In the genomic region with DNA sequence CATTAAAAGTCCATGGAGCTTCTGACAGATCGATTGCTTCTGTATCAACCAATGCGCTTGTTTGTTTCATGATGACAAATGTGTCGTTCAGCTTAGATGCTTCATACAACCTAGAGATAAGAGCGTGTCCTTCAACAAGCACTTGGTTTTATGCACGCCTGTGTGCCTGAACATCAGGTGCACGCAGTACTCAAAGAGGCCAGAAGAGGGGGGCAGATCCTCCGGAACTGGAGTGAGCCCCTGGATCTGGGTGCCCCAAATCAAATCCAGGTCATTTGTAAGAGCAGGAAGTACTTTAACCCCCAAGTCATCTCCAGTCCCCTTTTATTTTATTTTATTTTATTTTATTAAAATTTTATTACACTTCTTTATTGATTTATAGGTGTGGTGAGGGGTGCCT, we compare ENCODE assay signal across 9 mouse cellular contexts.
DNase-seq lines count a peak whose midpoint lies in the region; ATAC-seq and TF ChIP-seq lines count a peak whose summit lies in the region.
"Had no signal": no experiment of that assay in that cellular context is flagged by ENCODE, and none has a peak within 500 bp of the region (broad histone marks: within the 10 kb centered on the region; RNA-seq: fewer than 3 reads in every experiment).

No protein-coding gene starts in this region.

- no peaks in the 10 kb centered on the region for H3K36me3 ChIP-seq in liver, embryonic 12.5 days
- H3K36me3 ChIP-seq in liver, embryonic 14.5 days (replicated peaks; ENCODE audit: control insufficient read depth, insufficient read depth, low read depth): no peaks in the 10 kb centered on the region
- H3K36me3 ChIP-seq: stomach, embryonic 15.5 days had no signal

- no peaks in the 10 kb centered on the region for H3K4me1 ChIP-seq in liver, embryonic 12.5 days
- H3K4me1 ChIP-seq in liver, embryonic 14.5 days (replicated peaks; ENCODE audit: control insufficient read depth in 2 of 2, insufficient read depth in 2 of 2, low read length in 1 of 2): no peaks in the 10 kb centered on the region
- H3K4me1 ChIP-seq: stomach, embryonic 15.5 days had no signal

- in situ Hi-C loops in Patski (cut with MboI; ENCODE audit: low pct_unique_long_range_greater_than_20kb): loop anchor here (10.0 kb wide), 1 partner anchor 242 kb away; no protein-coding TSS in a partner anchor

- H3K4me3 ChIP-seq in liver, embryonic 12.5 days: no peak overlapping the region
- no peak overlapping the region for H3K4me3 ChIP-seq in liver, embryonic 14.5 days (ENCODE audit: insufficient read depth in 1 of 2, low read depth in 2 of 2, low read length in 2 of 2)
- H3K4me3 ChIP-seq: stomach, embryonic 15.5 days had no signal

- no peak overlapping the region for H3K4me2 ChIP-seq in liver, embryonic 12.5 days
- no peak overlapping the region for H3K4me2 ChIP-seq in liver, embryonic 14.5 days (ENCODE audit: low read depth)
- H3K4me2 ChIP-seq: stomach, embryonic 15.5 days had no signal

- 53% methylated on average over 7 of the region's 7 CpGs for WGBS in liver, embryonic 12.5 days (ENCODE audit: insufficient replicate concordance)
- WGBS in liver, embryonic 14.5 days (ENCODE audit: insufficient replicate concordance): 42% methylated on average over 7 of the region's 7 CpGs

- peak; percentile 36 for DNase-seq in embryo, embryonic 10.5 days (ENCODE audit: low spot score)
- no peak for DNase-seq in embryo, embryonic 10 days (ENCODE audit: low spot score)
- DNase-seq in liver (peak; percentile 20), Patski (ENCODE audit: low read depth, low spot score) (no peak)
- no peak for DNase-seq in liver, embryonic 14.5 days (ENCODE audit: low read depth in 3 of 3, low spot score in 3 of 3)
- no peak for DNase-seq in left cerebral cortex, postnatal 10 days (ENCODE audit: extremely low spot score in 1 of 2, low spot score in 2 of 2)

- POLR2A ChIA-PET in Patski (lab: Charles Lee): no interaction called here

- H3K9ac ChIP-seq in liver, embryonic 12.5 days: no peak overlapping the region
- no peak overlapping the region for H3K9ac ChIP-seq in liver, embryonic 14.5 days (replicated peaks)
- H3K9ac ChIP-seq: stomach, embryonic 15.5 days had no signal

- peak; percentile 71 for TF ChIP-seq CTCF in Patski (IDR thresholded peaks at IDR 0.05)
- peak; percentile 54 for TF ChIP-seq CTCF in liver, embryonic 14.5 days (IDR thresholded peaks at IDR 0.05; ENCODE audit: low read depth)

- TF ChIP-seq EP300 in liver, embryonic 14.5 days (IDR thresholded peaks at IDR 0.05; ENCODE audit: low read depth): no peak

- ATAC-seq in liver, embryonic 12.5 days: no peak
- ATAC-seq in Patski: no peak
- no peak for ATAC-seq in liver, embryonic 14.5 days (ENCODE audit: insufficient read depth)
- no peak for ATAC-seq in megakaryocyte, adult 5-6 weeks (ENCODE audit: poor library complexity, severe bottlenecking)

- CTCF ChIA-PET in Patski (lab: Charles Lee): interaction anchor here (0.9 kb wide), 1 partner anchor 68 kb away, joined by 3 read pairs; no protein-coding TSS in a partner anchor

- no peak overlapping the region for H3K27ac ChIP-seq in liver, embryonic 12.5 days
- no peak overlapping the region for H3K27ac ChIP-seq in liver, embryonic 14.5 days
- H3K27ac ChIP-seq: stomach, embryonic 15.5 days had no signal

- intact Hi-C loops in left cerebral cortex, postnatal 10 days (cut with DNase I): no loop called here

- H3K9me3 ChIP-seq in liver, embryonic 12.5 days (replicated peaks): no peaks in the 10 kb centered on the region
- H3K9me3 ChIP-seq in liver, embryonic 14.5 days (ENCODE audit: control insufficient read depth, low read length): no peaks in the 10 kb centered on the region
- H3K9me3 ChIP-seq: stomach, embryonic 15.5 days had no signal

- H3K27me3 ChIP-seq in liver, embryonic 12.5 days (replicated peaks): no peaks in the 10 kb centered on the region
- H3K27me3 ChIP-seq in Patski: no peaks in the 10 kb centered on the region
- H3K27me3 ChIP-seq in liver, embryonic 14.5 days (ENCODE audit: control insufficient read depth, insufficient read depth, low read length): no peaks in the 10 kb centered on the region
- H3K27me3 ChIP-seq: stomach, embryonic 15.5 days had no signal

Comparison
In these comparisons a context has a peak if more than half of its experiments do, and no peak if none do; other contexts are left out.
1. DNase-seq: peak in embryo, embryonic 10.5 days (single experiment) and liver (single experiment); none in embryo, embryonic 10 days (single experiment), Patski (single experiment), liver, embryonic 14.5 days (0 of 3) and left cerebral cortex, postnatal 10 days (0 of 2).